10 mouse cellular contexts compared by ENCODE assay signal in the genomic region with DNA sequence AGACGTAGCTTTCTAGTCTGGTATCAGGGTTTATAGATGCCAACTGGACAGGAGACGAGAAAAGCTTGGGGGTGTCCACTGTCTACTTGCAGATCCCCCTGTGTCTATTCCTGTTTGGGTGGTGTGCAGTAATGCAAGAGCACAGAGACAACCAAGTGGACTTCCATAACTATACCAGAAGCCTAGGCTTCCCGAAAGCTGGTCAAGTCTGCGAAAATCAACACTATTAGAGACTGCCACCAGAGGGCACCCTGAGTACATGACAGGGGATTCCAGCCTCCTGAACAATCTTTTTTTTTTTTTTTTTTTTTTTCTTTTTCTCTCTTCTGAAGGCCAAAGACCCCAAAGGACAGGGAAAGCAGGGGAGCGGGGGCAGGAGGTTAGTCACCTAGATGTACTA. TPM values are rescaled to one million over a fixed set of nuclear protein-coding genes. Genes with fewer than 3 reads are reported as not detected.
A peak's percentile ranks its signal among the peaks of the same experiment; 100 is the strongest.
DNase-seq lines count a peak whose midpoint lies in the region; ATAC-seq and TF ChIP-seq lines count a peak whose summit lies in the region.
"Had no signal": no experiment of that assay in that cellular context is flagged by ENCODE, and none has a peak within 500 bp of the region (broad histone marks: within the 10 kb centered on the region; RNA-seq: fewer than 3 reads in every experiment).

No protein-coding gene starts in this region.

- no peaks in the 10 kb centered on the region for H3K36me3 ChIP-seq in intestine, postnatal 0 days (ENCODE audit: control insufficient read depth, insufficient read depth)
- H3K36me3 ChIP-seq in intestine, embryonic 15.5 days: no peaks in the 10 kb centered on the region
- no peaks in the 10 kb centered on the region for H3K36me3 ChIP-seq in embryonic facial prominence, embryonic 10.5 days (replicated peaks)
- no peaks in the 10 kb centered on the region for H3K36me3 ChIP-seq in midbrain, postnatal 0 days (ENCODE audit: insufficient read depth, low read length)
- H3K36me3 ChIP-seq: embryonic facial prominence, embryonic 12.5 days; neural tube, embryonic 13.5 days had no signal

- no peak overlapping the region for H3K4me2 ChIP-seq in intestine, postnatal 0 days (replicated peaks; ENCODE audit: low read depth)
- H3K4me2 ChIP-seq in intestine, embryonic 15.5 days (replicated peaks): no peak overlapping the region
- no peak overlapping the region for H3K4me2 ChIP-seq in midbrain, postnatal 0 days (ENCODE audit: low read depth, low read length, poor library complexity, severe bottlenecking)
- H3K4me2 ChIP-seq: embryonic facial prominence, embryonic 12.5 days; neural tube, embryonic 13.5 days had no signal

- peaks cover 31% of the 10 kb centered on the region for H3K27me3 ChIP-seq in intestine, postnatal 0 days (replicated peaks; ENCODE audit: control insufficient read depth, insufficient read depth, low read length)
- H3K27me3 ChIP-seq in intestine, embryonic 15.5 days (replicated peaks): peaks cover 55% of the 10 kb centered on the region
- H3K27me3 ChIP-seq in embryonic facial prominence, embryonic 10.5 days (replicated peaks; ENCODE audit: low read depth, poor library complexity, severe bottlenecking): peaks cover 100% of the 10 kb centered on the region
- peaks cover 26% of the 10 kb centered on the region for H3K27me3 ChIP-seq in midbrain, postnatal 0 days (ENCODE audit: insufficient read depth, low read length)

- no peak for ATAC-seq in intestine, postnatal 0 days
- ATAC-seq in intestine, embryonic 15.5 days: no peak
- ATAC-seq in midbrain, postnatal 0 days (ENCODE audit: low FRiP score): no peak

- TF ChIP-seq CTCF in intestine, postnatal 0 days (IDR thresholded peaks at IDR 0.05; ENCODE audit: low read depth): peak; percentile 89
- peak; percentile 89 for TF ChIP-seq CTCF in midbrain, postnatal 0 days (IDR thresholded peaks at IDR 0.05)

- H3K27ac ChIP-seq in intestine, postnatal 0 days (ENCODE audit: low read depth, low read length): no peak overlapping the region
- H3K27ac ChIP-seq in intestine, embryonic 15.5 days: no peak overlapping the region
- H3K27ac ChIP-seq in embryonic facial prominence, embryonic 10.5 days (replicated peaks): no peak overlapping the region
- no peak overlapping the region for H3K27ac ChIP-seq in midbrain, postnatal 0 days (ENCODE audit: low read depth, low read length)
- H3K27ac ChIP-seq: embryonic facial prominence, embryonic 12.5 days; neural tube, embryonic 13.5 days had no signal

- no peaks in the 10 kb centered on the region for H3K4me1 ChIP-seq in intestine, postnatal 0 days (replicated peaks; ENCODE audit: control insufficient read depth, insufficient read depth, low read length)
- H3K4me1 ChIP-seq in intestine, embryonic 15.5 days (replicated peaks): peaks cover 5% of the 10 kb centered on the region; the same call in 1 of the 2 replicates
- H3K4me1 ChIP-seq in embryonic facial prominence, embryonic 10.5 days: peaks cover 24% of the 10 kb centered on the region
- no peaks in the 10 kb centered on the region for H3K4me1 ChIP-seq in midbrain, postnatal 0 days (ENCODE audit: insufficient read depth, low read length)

- DNase-seq in adrenal gland, postnatal 4 days (ENCODE audit: low spot score in 2 of 2): peak; percentile 45 to 57
- peak; percentile 80 for DNase-seq in embryonic facial prominence, embryonic 10.5 days (ENCODE audit: low spot score)
- peak; percentile 20 for DNase-seq in heart, postnatal 25 days (ENCODE audit: low spot score)
- peak; percentile 84 to 93 for DNase-seq in left cerebral cortex, adult 18-20 months (ENCODE audit: low spot score in 2 of 2)
- DNase-seq in midbrain, postnatal 0 days (ENCODE audit: low spot score): peak; percentile 88
- peak; percentile 34 for DNase-seq in telencephalon, adult 2 months (ENCODE audit: low read depth, low spot score)

- H3K4me3 ChIP-seq in intestine, postnatal 0 days (ENCODE audit: low read depth, low read length): no peak overlapping the region
- no peak overlapping the region for H3K4me3 ChIP-seq in intestine, embryonic 15.5 days (replicated peaks)
- H3K4me3 ChIP-seq in embryonic facial prominence, embryonic 10.5 days: no peak overlapping the region
- no peak overlapping the region for H3K4me3 ChIP-seq in midbrain, postnatal 0 days (ENCODE audit: low read depth, low read length)
- H3K4me3 ChIP-seq: embryonic facial prominence, embryonic 12.5 days; neural tube, embryonic 13.5 days had no signal

- intact Hi-C loops in heart, postnatal 25 days (cut with DNase I): loop anchor here (1.0 to 5.0 kb wide), 3 partner anchors 49 to 171 kb away; no protein-coding TSS in a partner anchor

- WGBS in intestine, postnatal 0 days: 19% methylated on average over 5 of the region's 5 CpGs
- 17% methylated on average over 5 of the region's 5 CpGs for WGBS in intestine, embryonic 15.5 days
- WGBS in embryonic facial prominence, embryonic 10.5 days: 17% methylated on average over 5 of the region's 5 CpGs
- WGBS in midbrain, postnatal 0 days: 22% methylated on average over 5 of the region's 5 CpGs

- no peaks in the 10 kb centered on the region for H3K9me3 ChIP-seq in intestine, postnatal 0 days (ENCODE audit: control insufficient read depth)
- no peaks in the 10 kb centered on the region for H3K9me3 ChIP-seq in intestine, embryonic 15.5 days
- H3K9me3 ChIP-seq in embryonic facial prominence, embryonic 10.5 days: no peaks in the 10 kb centered on the region
- H3K9me3 ChIP-seq in midbrain, postnatal 0 days (ENCODE audit: low read length): no peaks in the 10 kb centered on the region
- H3K9me3 ChIP-seq: embryonic facial prominence, embryonic 12.5 days; neural tube, embryonic 13.5 days had no signal

- H3K9ac ChIP-seq in intestine, postnatal 0 days (ENCODE audit: low read depth, low read length): no peak overlapping the region
- H3K9ac ChIP-seq in intestine, embryonic 15.5 days: no peak overlapping the region
- no peak overlapping the region for H3K9ac ChIP-seq in midbrain, postnatal 0 days (replicated peaks; ENCODE audit: low read length, poor library complexity, severe bottlenecking)
- H3K9ac ChIP-seq: embryonic facial prominence, embryonic 12.5 days; neural tube, embryonic 13.5 days had no signal

RNA-seq across cellular contexts. Expression of a gene that starts 12.4 kb away (rescaled TPM):
- polyA plus RNA-seq in intestine, postnatal 0 days (2015; fragmentation: Nextera tagmentation; extraction: Ambion mirVana): not detected in 2 replicates
- polyA plus RNA-seq in intestine, embryonic 15.5 days (2015; fragmentation: Nextera tagmentation; extraction: Ambion mirVana): not detected in 2 replicates
- total RNA-seq in adrenal gland, postnatal 4 days (2021): not detected
- polyA plus RNA-seq in embryonic facial prominence, embryonic 10.5 days (2016; fragmentation: Nextera tagmentation; extraction: Ambion mirVana): 0.09 TPM in 1 of 2 replicates, not detected in the other
- not detected for total RNA-seq in heart, postnatal 25 days (2021)
- under 1 TPM; 0.56 to 0.67 TPM for total RNA-seq in left cerebral cortex, adult 18-20 months (2021)
- total RNA-seq in midbrain, postnatal 0 days (2014; rRNA removed): 0.33 and 0.66 TPM in 2 replicates
- polyA plus RNA-seq in midbrain, postnatal 0 days (2015; fragmentation: Nextera tagmentation; extraction: Ambion mirVana): 0.94 and 1.2 TPM in 2 replicates
- polyA plus RNA-seq: embryonic facial prominence, embryonic 12.5 days had no signal

RNA-seq across cellular contexts. Expression of a gene that starts 18.6 kb away (rescaled TPM):
- not detected in 2 replicates for polyA plus RNA-seq in intestine, postnatal 0 days (2015; fragmentation: Nextera tagmentation; extraction: Ambion mirVana)
- polyA plus RNA-seq in intestine, embryonic 15.5 days (2015; fragmentation: Nextera tagmentation; extraction: Ambion mirVana): not detected in 2 replicates
- total RNA-seq in adrenal gland, postnatal 4 days (2021): not detected
- polyA plus RNA-seq in embryonic facial prominence, embryonic 10.5 days (2016; fragmentation: Nextera tagmentation; extraction: Ambion mirVana): not detected in 2 replicates
- total RNA-seq in heart, postnatal 25 days (2021): not detected
- under 1 TPM; 0.28 to 0.30 TPM for total RNA-seq in left cerebral cortex, adult 18-20 months (2021)
- 0.09 and 0.11 TPM in 2 replicates for total RNA-seq in midbrain, postnatal 0 days (2014; rRNA removed)
- polyA plus RNA-seq in midbrain, postnatal 0 days (2015; fragmentation: Nextera tagmentation; extraction: Ambion mirVana): 0.16 and 0.25 TPM in 2 replicates
- polyA plus RNA-seq: embryonic facial prominence, embryonic 12.5 days had no signal

RNA-seq across cellular contexts. Expression of a gene that starts 36.9 kb away (rescaled TPM):
- not detected in 2 replicates for polyA plus RNA-seq in intestine, postnatal 0 days (2015; fragmentation: Nextera tagmentation; extraction: Ambion mirVana)
- polyA plus RNA-seq in intestine, embryonic 15.5 days (2015; fragmentation: Nextera tagmentation; extraction: Ambion mirVana): not detected in 2 replicates
- total RNA-seq in adrenal gland, postnatal 4 days (2021): not detected
- 1.7 and 2.5 TPM in 2 replicates for polyA plus RNA-seq in embryonic facial prominence, embryonic 10.5 days (2016; fragmentation: Nextera tagmentation; extraction: Ambion mirVana)
- total RNA-seq in heart, postnatal 25 days (2021): not detected
- total RNA-seq in left cerebral cortex, adult 18-20 months (2021): not detected
- total RNA-seq in midbrain, postnatal 0 days (2014; rRNA removed): 9.6 and 10.3 TPM in 2 replicates
- 7.7 and 8.7 TPM in 2 replicates for polyA plus RNA-seq in midbrain, postnatal 0 days (2015; fragmentation: Nextera tagmentation; extraction: Ambion mirVana)

Comparison
In these comparisons a context has a peak if more than half of its experiments do, and no peak if none do; other contexts are left out.
1. DNase-seq: peak in every context shown above with its lines; median percentile 88 in left cerebral cortex, adult 18-20 months; 88 in midbrain, postnatal 0 days; 80 in embryonic facial prominence, embryonic 10.5 days; 51 in adrenal gland, postnatal 4 days; 34 in telencephalon, adult 2 months; 20 in heart, postnatal 25 days.
2. RNA of a gene that starts 36.9 kb away (total RNA-seq): 9.6 to 10.3 TPM in midbrain, postnatal 0 days; not detected in adrenal gland, postnatal 4 days, not detected in left cerebral cortex, adult 18-20 months and not detected in heart, postnatal 25 days; every median in the first group is over 10 times any median in the second.